Mouse (Mus musculus): ENCODE results near the gene Cryzl1. TPM values are rescaled to one million over a fixed set of nuclear protein-coding genes. Genes with fewer than 3 reads are reported as not detected.

Cryzl1 gene
- 10 to 100 TPM; 23.0 to 25.0 TPM for total RNA-seq (2021)
- long read RNA-seq, experiment 1, transcript Cryzl1-201 (13 exons, 1,965 nt): major isoform, 15 of 31 reads
- long read RNA-seq, experiment 1, partial matches to known transcripts: 7 of 31 reads
- long read RNA-seq, experiment 1, other reads (novel, unspliced or antisense): 7 of 31 reads
- long read RNA-seq, experiment 2, transcript Cryzl1-201 (13 exons, 1,965 nt): major isoform, 10 of 14 reads
- long read RNA-seq, experiment 2, partial matches to known transcripts: 2 of 14 reads
- long read RNA-seq, experiment 2, other reads (novel, unspliced or antisense): 1 of 14 reads

- peak; percentile 99 to 100 for DNase-seq
Measured at GRCm38 (mm10) chr16:91728123-91729065, at the start of gene Cryzl1. Gene Cryzl1 (minus strand): TSS chr16:91728975.

GRCm38 (mm10) chr16:91772586-91772985 is 43.8 kb upstream of the Cryzl1 start:
- DNase-seq: no peak

DNA sequence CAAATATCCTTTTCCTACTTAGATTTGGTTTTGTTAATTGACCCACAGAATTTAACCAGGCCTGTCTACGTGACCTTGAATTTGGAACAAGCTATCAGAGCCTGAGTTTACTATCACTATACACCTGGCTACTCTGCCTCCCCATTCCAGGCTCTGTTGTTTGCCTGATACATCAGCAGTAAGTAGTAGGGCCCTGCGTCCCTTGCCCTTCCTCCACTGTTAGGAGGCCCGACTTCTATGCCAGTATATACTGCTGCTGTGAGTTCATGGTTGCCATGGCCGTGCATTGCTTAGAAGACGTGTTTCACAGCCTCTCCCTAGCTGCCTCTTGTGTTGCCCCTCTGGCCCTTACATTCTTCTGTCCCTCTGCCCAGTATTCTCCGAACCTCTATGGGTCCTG is 42.6 kb upstream of the Cryzl1 start:
- DNase-seq: no peak

- no peak for DNase-seq
Measured at GRCm38 (mm10) chr16:91770662-91771061, 41.9 kb upstream of the Cryzl1 start.

DNA sequence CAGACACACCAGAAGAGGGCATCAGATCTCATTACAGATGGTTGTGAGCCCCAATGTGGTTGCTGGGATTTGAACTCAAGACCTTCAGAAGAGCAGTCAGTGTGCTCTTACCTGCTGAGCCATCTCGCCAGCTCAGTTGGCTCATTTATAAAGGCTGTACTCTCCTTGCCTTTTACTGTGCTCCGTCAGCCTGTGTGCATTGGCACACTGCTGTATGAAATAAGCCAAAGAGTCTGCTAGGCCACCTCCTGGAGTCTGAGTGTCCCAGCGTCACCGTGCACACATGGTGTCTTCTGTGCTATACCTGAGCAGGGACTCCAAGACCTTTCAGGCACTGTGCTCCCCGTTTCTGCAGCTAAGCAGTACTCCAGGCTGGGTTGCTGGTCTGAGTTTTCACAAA is 41.1 kb upstream of the Cryzl1 start:
- DNase-seq: no peak

DNA sequence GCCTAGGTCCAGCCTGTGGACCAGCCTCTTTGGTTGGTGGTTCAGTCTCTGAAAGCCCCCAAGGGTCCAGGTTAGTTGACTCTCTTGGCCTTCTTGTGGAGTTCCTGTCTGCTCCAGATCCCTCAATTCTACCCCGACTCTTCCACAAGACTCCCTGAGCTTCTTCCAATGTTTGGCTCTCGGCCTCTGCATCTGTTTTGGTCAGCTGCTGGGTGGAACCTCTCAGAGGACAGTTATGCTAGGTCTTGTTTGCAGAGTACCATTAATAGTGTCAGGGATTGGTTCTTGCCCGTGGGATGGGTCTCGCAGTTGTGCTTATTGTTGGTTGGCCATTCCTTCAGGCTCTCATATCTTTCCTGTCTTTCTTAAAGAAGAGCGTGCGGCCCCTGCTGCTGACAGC is 39.8 kb upstream of the Cryzl1 start:
- DNase-seq: peak; percentile 55 to 59

GRCm38 (mm10) chr16:91767165-91767701 is 38.5 kb upstream of the Cryzl1 start:
- peak; percentile 80 to 82 for DNase-seq

DNA sequence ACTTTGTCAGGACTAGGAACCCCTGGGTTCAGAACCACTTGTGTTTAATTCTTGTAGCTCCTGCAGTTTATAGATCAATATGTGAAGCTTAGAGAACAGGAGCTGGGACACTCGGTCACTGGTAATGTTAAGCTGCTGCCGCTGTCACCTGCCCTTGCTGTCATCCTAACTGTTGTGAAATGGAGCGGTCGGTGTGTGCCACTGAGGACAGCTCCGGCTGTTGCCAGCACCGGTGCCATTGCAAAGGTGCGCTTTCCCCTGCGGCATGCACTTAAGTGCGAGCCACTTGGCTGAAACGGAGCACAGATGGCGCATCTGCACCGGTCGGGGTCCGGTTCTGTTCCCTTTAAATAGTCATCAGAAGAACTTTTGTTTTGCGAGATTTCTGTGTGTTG is 37.0 kb upstream of the Cryzl1 start:
- DNase-seq: no peak

DNA sequence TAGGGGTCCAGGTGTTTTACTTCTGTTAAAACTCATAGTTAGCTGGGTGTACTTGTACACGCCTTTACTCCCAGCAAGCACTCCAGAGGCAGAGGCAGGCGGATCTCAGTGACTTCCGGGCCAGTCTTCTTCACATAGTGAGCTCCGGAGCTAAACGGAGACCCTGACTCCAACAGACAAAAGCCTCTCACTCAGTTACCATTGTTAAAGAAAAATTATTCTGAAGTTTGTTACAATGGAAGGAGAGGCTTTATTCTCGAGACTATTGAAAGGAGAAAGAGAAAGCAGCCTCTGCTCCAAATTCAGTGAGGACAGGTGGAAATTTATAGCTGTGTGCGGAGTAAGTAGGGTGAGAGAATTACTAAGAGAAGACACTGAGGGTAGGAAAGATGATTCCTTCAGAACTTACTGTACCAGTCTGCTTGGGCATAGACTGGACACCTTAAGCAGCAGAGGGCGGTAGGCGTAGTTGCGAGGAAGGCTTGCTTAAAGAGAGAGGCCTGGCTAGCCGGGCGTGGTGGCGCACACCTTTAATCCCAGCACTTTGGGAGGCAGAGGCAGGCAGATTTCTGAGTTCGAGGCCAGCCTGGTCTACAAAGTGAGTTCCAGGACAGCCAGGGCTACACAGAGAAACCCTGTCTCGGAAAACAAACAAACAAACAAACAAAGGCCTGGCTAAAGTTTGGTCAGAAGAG is 36.5 kb upstream of the Cryzl1 start:
- no peak for DNase-seq

DNA sequence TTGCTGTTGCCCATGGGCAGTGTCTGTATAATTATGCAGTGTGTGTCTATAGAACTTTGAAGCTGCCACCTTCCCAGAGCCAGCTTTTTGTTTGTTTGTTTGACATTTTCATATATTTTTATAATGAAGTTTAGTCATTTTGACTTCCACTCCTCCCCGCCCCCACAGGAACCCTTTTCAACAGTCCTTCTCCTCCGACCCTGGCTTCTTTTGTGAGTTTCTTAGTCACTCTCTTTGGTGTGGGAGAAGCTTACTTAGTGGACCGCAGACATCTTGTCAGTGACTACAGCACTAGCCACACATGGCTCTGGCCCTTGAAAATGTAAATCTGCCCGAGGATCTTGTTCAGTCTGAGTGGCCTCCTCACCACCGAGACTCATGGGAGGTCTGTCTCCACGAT is 35.6 kb upstream of the Cryzl1 start:
- no peak for DNase-seq

DNA sequence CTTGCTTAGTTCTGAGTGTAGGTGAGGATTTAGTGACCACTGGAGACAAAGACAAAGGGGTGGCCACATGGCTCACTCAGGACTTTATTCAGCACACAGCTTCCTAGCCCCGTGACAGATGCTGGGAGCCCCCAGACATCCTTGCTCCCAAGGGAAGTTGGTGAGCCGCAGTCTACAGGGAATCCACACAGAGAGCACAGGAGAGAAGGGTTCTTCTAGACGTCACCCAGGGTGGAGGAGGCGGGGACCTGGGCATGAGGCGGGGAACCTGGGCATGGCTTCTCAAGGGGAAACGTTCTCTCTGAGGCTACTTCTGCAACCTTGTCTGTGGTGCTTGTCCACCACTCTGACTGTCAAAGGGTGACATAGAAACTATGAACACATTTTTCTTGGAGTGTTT is 35.2 kb upstream of the Cryzl1 start:
- DNase-seq: no peak

DNA sequence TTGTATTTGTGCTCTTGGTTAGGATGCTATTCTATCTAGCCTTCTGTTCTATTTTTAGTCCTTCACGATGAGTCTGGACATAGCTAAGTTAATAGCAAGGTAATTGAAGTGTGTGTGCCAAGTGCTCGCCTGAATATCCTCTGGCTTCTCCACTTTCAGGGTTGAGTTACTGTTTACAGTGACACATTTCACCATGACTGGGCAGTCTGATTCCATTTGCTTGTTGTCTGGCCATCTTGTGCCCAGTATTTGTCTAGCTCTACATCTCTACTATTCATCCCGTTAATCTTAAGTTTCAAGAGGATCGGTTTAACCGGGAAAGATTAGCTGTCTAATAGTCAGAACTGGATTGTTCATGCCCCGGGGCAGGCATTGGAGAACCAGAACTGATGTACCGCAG is 33.7 kb upstream of the Cryzl1 start:
- DNase-seq: no peak

DNA sequence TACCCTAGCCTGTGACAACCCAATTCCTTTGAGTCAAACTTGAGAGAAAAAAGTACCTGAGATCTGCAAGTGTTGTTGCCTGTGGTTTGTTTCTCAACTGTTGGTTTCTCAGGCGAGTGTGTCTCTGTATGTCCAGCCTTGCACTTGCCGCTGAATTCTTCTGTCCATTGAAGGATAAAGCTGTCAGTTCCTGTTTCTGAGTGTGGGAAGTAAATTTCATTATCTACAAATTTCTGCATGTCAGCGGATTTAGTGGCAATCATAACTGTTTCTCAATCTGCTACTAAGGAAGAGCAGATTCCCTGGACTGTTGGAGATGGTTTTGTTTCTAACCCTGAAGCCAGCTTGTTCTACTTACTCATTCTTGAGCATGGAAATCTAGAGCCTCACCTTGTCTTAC is 33.0 kb upstream of the Cryzl1 start:
- no peak for DNase-seq

DNA sequence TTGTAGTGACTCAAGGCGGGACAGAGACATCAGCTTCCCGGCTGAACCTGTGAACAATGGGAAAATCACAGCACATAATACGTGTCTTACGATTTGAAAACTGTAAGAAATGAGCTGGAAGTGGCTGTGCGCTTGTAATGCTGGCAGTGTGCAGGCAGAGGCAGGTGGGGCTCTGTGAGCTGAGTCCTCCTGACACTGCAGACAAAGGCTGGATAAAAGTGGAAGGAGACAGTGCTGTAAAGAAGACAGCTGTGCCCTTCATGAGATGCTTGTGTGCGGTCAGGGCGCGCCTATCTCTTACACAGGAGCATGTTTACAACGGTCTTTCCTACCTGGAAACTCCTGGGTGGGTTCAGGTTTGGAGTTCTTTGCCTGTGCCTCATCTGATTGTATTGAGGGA is 32.4 kb upstream of the Cryzl1 start:
- DNase-seq: no peak

DNA sequence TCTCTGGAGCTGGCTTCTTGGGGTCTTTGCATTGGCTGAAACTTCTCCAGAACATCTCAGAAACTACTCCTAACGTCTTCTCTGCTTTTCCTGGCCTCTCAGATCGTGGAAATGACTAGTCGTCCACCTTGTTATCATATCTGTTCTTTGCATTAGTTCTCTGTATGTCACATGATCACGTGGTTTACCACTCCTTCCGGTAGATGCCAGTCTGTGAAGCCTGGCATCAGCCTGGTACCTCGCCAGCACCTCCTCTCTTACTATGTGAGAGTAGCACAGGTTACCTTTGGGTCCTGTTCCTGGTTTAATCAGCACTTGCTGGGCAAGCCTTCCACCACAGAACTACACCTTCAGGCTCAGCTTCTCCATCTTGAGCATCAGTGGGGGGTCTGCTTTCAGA is 26.2 kb upstream of the Cryzl1 start:
- no peak for DNase-seq

DNA sequence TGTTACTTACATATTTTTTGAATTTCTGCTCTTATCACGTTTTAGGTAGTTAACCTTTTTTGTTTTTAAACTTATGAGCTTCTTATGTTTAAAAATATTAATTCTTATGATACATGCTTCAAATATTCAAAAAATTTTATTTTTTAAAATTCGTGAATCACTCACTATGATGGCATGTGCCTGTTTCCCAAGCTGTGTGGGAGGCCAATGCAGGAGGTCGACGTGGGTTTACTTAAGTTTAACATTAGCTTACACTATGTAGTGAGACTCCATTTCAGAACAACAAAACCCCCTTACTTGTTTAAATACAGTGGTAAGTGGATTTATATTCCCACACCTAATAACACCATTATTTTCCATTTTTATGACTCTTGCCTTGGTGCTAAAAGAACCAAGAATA is 24.8 kb upstream of the Cryzl1 start:
- no peak for DNase-seq

- DNase-seq: no peak
Measured at GRCm38 (mm10) chr16:91751644-91752385, 23.0 kb upstream of the Cryzl1 start.

GRCm38 (mm10) chr16:91747567-91747966 is 18.8 kb upstream of the Cryzl1 start:
- DNase-seq: no peak

- DNase-seq: peak in 1 of 2 experiments; percentile 63
Measured at GRCm38 (mm10) chr16:91746101-91746950, 17.6 kb upstream of the Cryzl1 start.

GRCm38 (mm10) chr16:91743055-91743454 is 14.3 kb upstream of the Cryzl1 start:
- no peak for DNase-seq

GRCm38 (mm10) chr16:91740918-91741255 is 12.1 kb upstream of the Cryzl1 start:
- DNase-seq: no peak

All from heart, adult 18-20 months (tissue).